Mouse (Mus musculus): Measurements from ENCODE around the gene Trit1. TPM values are rescaled to one million over a fixed set of nuclear protein-coding genes. Genes with fewer than 3 reads are reported as not detected.

Trit1 gene
- 13.2 TPM for total RNA-seq (2023)

GRCm38 (mm10) chr4:123016451-123016957 is at the start of gene Trit1:
Gene Trit1 (plus strand): TSS chr4:123016597.

GRCm38 (mm10) chr4:122995404-122996220 is 20.8 kb upstream of the Trit1 start, which contains the start of gene Mycl:
Gene Mycl (plus strand): TSS chr4:122995652.

Other genes with a start within 250 kb of the Trit1 start
- gene Ppt1, start 180.4 kb upstream of the Trit1 start, total RNA-seq (2023): 33.8 TPM
- gene Cap1, start 130.5 kb upstream of the Trit1 start, total RNA-seq (2023): 366 TPM
- gene Mfsd2a, start 55.4 kb upstream of the Trit1 start, total RNA-seq (2023): 1.9 TPM
- gene Mycl, start 20.9 kb upstream of the Trit1 start, total RNA-seq (2023): 0.56 TPM
- not detected for gene Bmp8b, start 88.6 kb downstream of the Trit1 start, total RNA-seq (2023)
- gene Oxct2b, start 99.7 kb downstream of the Trit1 start, total RNA-seq (2023): not detected
- 63.4 TPM for gene Ppie, start 123.4 kb downstream of the Trit1 start, total RNA-seq (2023)
- 0.18 TPM for gene Hpcal4, start 166.6 kb downstream of the Trit1 start, total RNA-seq (2023)
- not detected for gene Nt5c1a, start 184.9 kb downstream of the Trit1 start, total RNA-seq (2023)
- not detected for gene Heyl, start 217.0 kb downstream of the Trit1 start, total RNA-seq (2023)
- gene Pabpc4, start 245.8 kb downstream of the Trit1 start, total RNA-seq (2023): 76.7 TPM